Mouse (Mus musculus) naive thymus-derived CD4-positive, alpha-beta T cell, adult 2 months (primary cell): ENCODE measurements around the gene Plp2.
"Not testable (repeated sequence)": the region's sequence is repeated elsewhere in the genome, so short reads cannot be mapped to it uniquely, and the experiment has no call there.

ENCODE experiments used
- DNase-seq: peaks from one replicate; pipeline ENCODE4 v3.0.0-alpha.2; 2011; ENCODE audit warnings: low read depth

Gene Plp2

DNA sequence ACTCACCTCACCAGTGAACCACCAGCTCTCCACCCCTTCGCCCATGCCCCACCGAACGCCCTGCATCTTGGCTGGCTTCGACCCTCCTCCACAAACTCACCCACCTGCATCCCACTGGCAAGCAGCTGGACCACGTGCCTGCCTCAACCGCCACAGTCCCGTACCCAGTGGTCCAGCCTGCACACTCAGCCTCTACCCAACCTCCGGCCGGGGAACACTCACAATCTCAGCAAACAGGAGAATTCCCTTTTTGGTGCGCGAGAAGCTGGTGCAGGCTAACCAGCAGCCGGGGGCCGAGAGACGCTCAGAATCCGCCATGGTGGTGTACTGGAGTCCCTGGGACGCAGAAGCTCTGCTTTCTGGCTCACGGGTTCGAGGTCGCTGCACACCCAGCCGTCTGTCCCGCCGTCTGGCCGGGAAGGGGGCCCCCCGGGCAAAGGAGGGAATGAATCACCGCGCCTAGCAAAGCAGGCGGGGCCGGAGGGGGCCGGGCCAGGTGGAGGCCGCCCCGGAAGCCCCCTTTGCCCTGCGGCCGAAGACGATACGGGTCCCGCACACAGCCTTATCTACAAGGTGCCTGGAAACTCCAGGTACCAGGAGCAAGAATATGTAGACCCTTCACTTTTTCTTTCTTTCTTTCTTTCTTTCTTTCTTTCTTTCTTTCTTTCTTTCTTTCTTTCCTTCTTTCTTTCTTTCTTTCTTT lies at the start of gene Plp2:
Gene Plp2 (minus strand): TSS at position 470 of the 703 bp plus-strand sequence.
- DNase-seq = peak; percentile 26

- DNase-seq = peak; percentile 35
Observed at GRCm38 (mm10) chrX:7716058-7716457, 44.9 kb upstream of the Plp2 start.

- DNase-seq = peak; percentile 94
Observed at GRCm38 (mm10) chrX:7714135-7714899, 43.1 kb upstream of the Plp2 start, which contains the start of gene Wdr45. Wdr45 (plus strand) TSS chrX:7714333.

GRCm38 (mm10) chrX:7713764-7714134 lies 42.6 kb upstream of the Plp2 start:
- not testable (repeated sequence) for DNase-seq

DNA sequence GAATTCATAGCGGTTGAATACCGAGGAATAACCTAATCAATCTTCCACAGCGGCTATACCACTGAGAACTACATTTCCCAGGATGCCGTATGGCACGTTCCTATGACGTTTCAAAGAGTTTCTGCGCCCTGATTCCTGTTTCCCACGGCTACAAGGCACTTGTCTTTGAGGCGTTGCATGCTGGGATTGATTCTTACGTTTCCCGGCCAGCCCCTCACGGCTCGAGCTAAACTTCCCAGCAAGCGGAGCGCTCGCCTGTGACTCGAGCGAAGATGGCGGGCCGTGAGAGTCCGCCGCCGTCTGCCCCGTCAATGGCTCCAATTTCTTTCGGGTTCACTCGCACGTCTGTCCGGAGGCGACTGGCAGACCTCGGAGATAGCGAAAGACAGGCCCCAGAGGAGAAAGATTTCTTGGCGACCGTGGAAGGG lies 25.8 kb upstream of the Plp2 start, which contains the start of gene Gpkow:
Gene Gpkow (plus strand): TSS at position 178 of the 428 bp plus-strand sequence.
- DNase-seq = peak; percentile 90

GRCm38 (mm10) chrX:7696520-7696919 lies 25.3 kb upstream of the Plp2 start:
- no peak for DNase-seq

DNA sequence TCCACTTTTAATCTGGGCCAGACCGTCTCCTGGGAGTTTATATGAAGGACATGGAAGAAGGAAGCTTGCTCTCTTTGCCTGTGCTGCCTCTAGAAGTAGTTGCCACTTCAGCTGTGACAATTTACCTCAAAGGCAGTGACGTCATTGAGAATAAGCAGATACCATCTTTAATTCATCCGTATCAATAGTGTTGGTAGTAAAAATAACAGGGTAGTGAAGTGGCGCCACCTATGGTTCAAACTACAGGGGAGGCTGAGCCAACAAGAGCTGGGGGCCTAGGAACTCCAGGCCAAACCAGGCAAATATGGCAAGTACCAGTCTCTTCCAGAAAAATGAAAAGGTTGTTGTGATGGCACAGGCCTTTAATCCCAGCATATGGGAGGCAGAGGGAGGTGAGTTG lies 21.7 kb upstream of the Plp2 start:
- peak; percentile 83 for DNase-seq

- no peak for DNase-seq
Observed at GRCm38 (mm10) chrX:7690486-7690885, 19.3 kb upstream of the Plp2 start.

DNA sequence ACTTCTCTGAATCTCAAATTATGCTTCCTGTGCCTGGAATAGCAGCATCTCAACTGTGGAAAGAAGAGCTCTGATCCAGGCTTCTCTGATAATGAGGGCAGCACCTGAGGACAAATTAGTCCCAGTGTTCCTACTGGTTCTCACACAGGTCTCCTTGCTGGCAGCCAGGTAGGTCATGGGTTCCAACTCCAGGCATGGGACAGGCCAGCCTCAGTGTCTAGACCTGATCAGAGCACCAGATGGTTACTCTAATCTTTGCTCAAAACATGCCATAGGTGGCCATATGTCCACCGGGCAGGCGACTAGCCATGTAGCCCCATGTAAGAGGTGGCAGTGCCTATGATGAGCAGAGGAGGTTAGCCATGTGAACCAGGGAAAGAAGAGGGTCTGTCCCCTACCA lies 17.1 kb upstream of the Plp2 start:
- DNase-seq = no peak

GRCm38 (mm10) chrX:7680864-7681263 lies 9.7 kb upstream of the Plp2 start, which contains the start of gene Magix:
Magix (minus strand) TSS chrX:7681251.
- DNase-seq = no peak

DNA sequence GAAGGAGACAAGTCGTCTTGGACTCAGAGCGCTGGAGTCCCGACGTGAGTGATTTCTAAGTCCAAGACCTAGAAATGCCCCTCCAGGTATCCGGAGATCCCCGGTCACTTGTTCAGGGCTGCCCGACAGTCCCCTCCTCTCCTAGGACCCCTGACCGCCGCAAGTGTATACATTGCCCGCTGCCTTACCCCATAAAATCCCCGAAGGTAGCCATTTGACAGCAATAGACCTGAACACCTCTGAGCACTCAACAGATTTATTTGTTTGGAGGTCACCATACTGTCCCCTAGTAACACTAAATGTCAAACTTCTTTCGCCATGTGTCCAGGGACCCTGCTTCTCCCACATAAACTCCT lies 8.8 kb upstream of the Plp2 start:
- no peak for DNase-seq

- peak; percentile 94 for DNase-seq
Observed at GRCm38 (mm10) chrX:7679405-7680056, 8.3 kb upstream of the Plp2 start.

- no peak for DNase-seq
Observed at GRCm38 (mm10) chrX:7678986-7679385, 7.8 kb upstream of the Plp2 start.

- DNase-seq = peak; percentile 26
Observed at GRCm38 (mm10) chrX:7675001-7675380, 3.8 kb upstream of the Plp2 start.

GRCm38 (mm10) chrX:7674284-7675000 lies 3.3 kb upstream of the Plp2 start:
- DNase-seq = peak; percentile 51

DNA sequence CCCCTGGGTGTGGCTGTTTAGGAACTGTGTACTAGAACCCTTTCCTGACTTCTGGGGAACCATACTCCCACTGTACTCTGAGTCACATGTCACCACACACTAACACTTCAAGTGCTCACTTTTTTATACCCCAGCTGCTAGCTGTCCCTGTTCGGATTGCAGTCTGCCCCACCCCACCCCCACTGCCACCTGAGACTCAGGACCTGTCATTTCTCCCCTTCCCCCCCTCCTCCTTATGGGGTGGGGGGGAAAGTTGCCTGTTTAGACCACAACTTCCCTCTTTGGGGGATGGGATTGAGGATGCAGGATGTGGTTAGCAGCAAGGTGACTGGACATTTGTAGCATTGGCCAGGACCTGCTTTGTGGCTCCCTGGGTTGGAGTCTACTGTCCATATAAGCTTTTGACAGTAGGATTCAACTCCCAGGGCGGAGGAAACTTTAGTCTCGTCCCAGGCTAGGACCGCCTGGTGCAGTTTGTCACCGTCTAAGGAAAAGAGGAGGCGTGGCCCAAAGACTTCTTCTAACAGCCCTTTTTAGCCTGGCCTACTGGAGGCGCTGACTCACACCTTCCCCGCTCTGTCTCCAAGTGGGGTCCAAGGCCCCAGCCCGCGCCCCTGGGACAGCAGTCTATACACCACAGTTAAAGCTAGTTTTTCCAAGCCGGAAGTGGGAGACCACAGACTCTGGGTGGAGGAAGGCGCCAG lies 2.5 kb upstream of the Plp2 start:
- peak; percentile 46 for DNase-seq

GRCm38 (mm10) chrX:7672739-7673138 lies 1.5 kb upstream of the Plp2 start:
- DNase-seq = no peak

- peak; percentile 57 for DNase-seq
Observed at GRCm38 (mm10) chrX:7670390-7670881, 754 bp downstream of the Plp2 start.

- DNase-seq = no peak
Observed at GRCm38 (mm10) chrX:7665739-7666502, 5.3 kb downstream of the Plp2 start.

- no peak for DNase-seq
Observed at GRCm38 (mm10) chrX:7664791-7665190, 6.4 kb downstream of the Plp2 start.

DNA sequence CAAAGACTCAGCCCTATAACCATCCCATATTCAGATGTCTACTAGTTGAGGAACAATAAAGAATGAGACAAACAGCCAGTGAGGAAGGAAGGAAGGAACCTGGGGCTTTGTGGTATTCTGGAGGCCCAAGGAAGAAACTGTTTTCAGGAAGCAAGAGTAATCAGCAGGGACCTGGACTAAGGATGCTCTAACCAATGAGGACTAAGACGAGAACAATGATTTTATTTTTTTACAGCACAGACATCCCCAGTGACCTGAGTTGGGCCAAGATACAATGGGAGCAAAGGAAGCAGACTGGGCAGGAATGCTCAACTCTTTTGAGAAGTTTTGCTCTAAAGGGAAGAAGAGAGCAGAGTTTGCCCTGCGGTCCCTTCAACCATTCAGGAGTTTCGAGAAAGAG lies 8.3 kb downstream of the Plp2 start:
- DNase-seq = no peak
